Mouse (Mus musculus): ENCODE data around the gene Tmed4.

GRCm38 (mm10) chr11:6305943-6306430 is 31.3 kb upstream of the Tmed4 start:
- TF ChIP-seq POLR2A (IDR thresholded peaks at IDR 0.05; ENCODE audit: insufficient read depth, low read length), result no peak
- TF ChIP-seq CTCF (IDR thresholded peaks at IDR 0.05; ENCODE audit: low read depth, low read length), result no peak

Measured in ES-Bruce4 (cell line).